35 mouse cellular contexts compared by ENCODE assay signal in genomic region chr5:65459454-65459853, GRCm38 (mm10). TPM values are rescaled to one million over a fixed set of nuclear protein-coding genes. Genes with fewer than 3 reads are reported as not detected.
DNase-seq lines count a peak whose midpoint lies in the region; ATAC-seq and TF ChIP-seq lines count a peak whose summit lies in the region.
"Had no signal": no experiment of that assay in that cellular context is flagged by ENCODE, and none has a peak within 500 bp of the region (broad histone marks: within the 10 kb centered on the region; RNA-seq: fewer than 3 reads in every experiment).

No protein-coding gene starts in this region.

- peak overlapping the region; percentile 89 for H3K27ac ChIP-seq in gastrocnemius, adult 2 months
- H3K27ac ChIP-seq in heart, embryonic 12.5 days (ENCODE audit: poor library complexity, severe bottlenecking): peak overlapping the region; percentile 70
- H3K27ac ChIP-seq in heart, embryonic 13.5 days (replicated peaks): peak overlapping the region; percentile 81
- peak overlapping the region; percentile 79 for H3K27ac ChIP-seq in heart, postnatal 0 days (ENCODE audit: low read depth)
- H3K27ac ChIP-seq in hindbrain, embryonic 12.5 days: no peak overlapping the region
- H3K27ac ChIP-seq: forebrain, embryonic 12.5 days; hindbrain, embryonic 15.5 days; limb, embryonic 13.5 days; midbrain, embryonic 12.5 days; neural tube, embryonic 13.5 days had no signal

- peaks cover 54% of the 10 kb centered on the region for H3K4me1 ChIP-seq in heart, embryonic 12.5 days (replicated peaks)
- H3K4me1 ChIP-seq in heart, embryonic 13.5 days: peaks cover 63% of the 10 kb centered on the region
- peaks cover 47% of the 10 kb centered on the region for H3K4me1 ChIP-seq in heart, postnatal 0 days (ENCODE audit: control insufficient read depth, insufficient read depth)
- no peaks in the 10 kb centered on the region for H3K4me1 ChIP-seq in hindbrain, embryonic 12.5 days
- H3K4me1 ChIP-seq: forebrain, embryonic 12.5 days; hindbrain, embryonic 15.5 days; midbrain, embryonic 12.5 days; neural tube, embryonic 13.5 days had no signal

- TF ChIP-seq EP300 in heart, postnatal 0 days (IDR thresholded peaks at IDR 0.05; ENCODE audit: low read depth): peak; percentile 49; the same call in 1 of the 2 replicates

- peaks cover 13% of the 10 kb centered on the region for H3K36me3 ChIP-seq in heart, embryonic 12.5 days
- peaks cover 28% of the 10 kb centered on the region for H3K36me3 ChIP-seq in heart, embryonic 13.5 days
- H3K36me3 ChIP-seq in heart, postnatal 0 days (replicated peaks; ENCODE audit: control insufficient read depth, insufficient read depth, low read length): peaks cover 7% of the 10 kb centered on the region; the same call in 1 of the 2 replicates
- H3K36me3 ChIP-seq in hindbrain, embryonic 12.5 days: peaks cover 24% of the 10 kb centered on the region
- H3K36me3 ChIP-seq: forebrain, embryonic 12.5 days; midbrain, embryonic 12.5 days had no signal

- intact Hi-C loops in gastrocnemius, adult 2 months (cut with DNase I): no loop called here
- intact Hi-C loops in gastrocnemius, postnatal 14 days (cut with DNase I; ENCODE audit: low total_unique reads): no loop called here
- intact Hi-C loops in heart, postnatal 36 days (cut with DNase I): loop anchor here (5.0 kb wide), 1 partner anchor 33 kb away; the partner anchor contains the start of gene Gm43552

- no peak for ATAC-seq in heart, embryonic 12.5 days (ENCODE audit: insufficient number of reproducible peaks, low FRiP score)
- no peak for ATAC-seq in heart, embryonic 13.5 days (ENCODE audit: extremely low read depth, insufficient number of reproducible peaks, low FRiP score, low TSS enrichment)
- ATAC-seq in heart, postnatal 0 days (ENCODE audit: insufficient read depth, low read depth): peak; percentile 74
- ATAC-seq in hindbrain, embryonic 12.5 days (ENCODE audit: low FRiP score): no peak
- ATAC-seq: inflammation-experienced regulatory T-cells, adult 6 months; lung, postnatal 0 days had no signal

- DNase-seq in gastrocnemius, adult 2 months: no peak
- no peak for DNase-seq in gastrocnemius, postnatal 14 days
- DNase-seq in heart, postnatal 36 days: no peak
- peak; percentile 87 for DNase-seq in heart, postnatal 0 days (ENCODE audit: low spot score)
- DNase-seq in layer of hippocampus, adult 18-20 months (ENCODE audit: low spot score in 2 of 2): no peak
- DNase-seq: adrenal gland, postnatal 14 days; cerebellum, adult 11-12 months; cerebellum, postnatal 14 days; kidney, adult 2 months; kidney, postnatal 36 days; lung, postnatal 4 days; right cerebral cortex, postnatal 25 days; thymus, adult 2 months; thymus, postnatal 4 days had no signal

- WGBS in heart, embryonic 12.5 days: 52% methylated on average over 3 of the region's 3 CpGs
- WGBS in heart, embryonic 13.5 days: 48% methylated on average over 3 of the region's 3 CpGs
- WGBS in heart, postnatal 0 days: 56% methylated on average over 3 of the region's 3 CpGs
- WGBS in hindbrain, embryonic 12.5 days: 99% methylated on average over 3 of the region's 3 CpGs

- no peak for TF ChIP-seq CTCF in gastrocnemius, adult 2 months (IDR thresholded peaks at IDR 0.05)
- no peak for TF ChIP-seq CTCF in heart, postnatal 0 days (IDR thresholded peaks at IDR 0.05; ENCODE audit: low read depth)

- peak overlapping the region; percentile 42 for H3K4me3 ChIP-seq in gastrocnemius, adult 2 months
- no peak overlapping the region for H3K4me3 ChIP-seq in heart, embryonic 12.5 days
- H3K4me3 ChIP-seq in heart, embryonic 13.5 days: no peak overlapping the region
- H3K4me3 ChIP-seq in heart, postnatal 0 days (ENCODE audit: low read depth, low read length): no peak overlapping the region
- H3K4me3 ChIP-seq in hindbrain, embryonic 12.5 days: no peak overlapping the region
- H3K4me3 ChIP-seq: erythroblast, embryonic 14.5 days; forebrain, embryonic 12.5 days; hindbrain, embryonic 15.5 days; limb, embryonic 13.5 days; megakaryocyte, embryonic 14.5 days; midbrain, embryonic 12.5 days; neural tube, embryonic 13.5 days had no signal

- no peak overlapping the region for H3K9ac ChIP-seq in heart, embryonic 12.5 days
- H3K9ac ChIP-seq in heart, embryonic 13.5 days: peak overlapping the region; percentile 21; the same call in 1 of the 2 replicates
- H3K9ac ChIP-seq in heart, postnatal 0 days (replicated peaks; ENCODE audit: low read depth, low read length): no peak overlapping the region
- H3K9ac ChIP-seq in hindbrain, embryonic 12.5 days: no peak overlapping the region
- H3K9ac ChIP-seq: forebrain, embryonic 12.5 days; hindbrain, embryonic 15.5 days; limb, embryonic 13.5 days; midbrain, embryonic 12.5 days; neural tube, embryonic 13.5 days had no signal

- H3K9me3 ChIP-seq in heart, embryonic 12.5 days (replicated peaks): no peaks in the 10 kb centered on the region
- no peaks in the 10 kb centered on the region for H3K9me3 ChIP-seq in heart, embryonic 13.5 days
- H3K9me3 ChIP-seq in heart, postnatal 0 days (replicated peaks; ENCODE audit: control insufficient read depth, low read length): no peaks in the 10 kb centered on the region
- no peaks in the 10 kb centered on the region for H3K9me3 ChIP-seq in hindbrain, embryonic 12.5 days (replicated peaks)
- H3K9me3 ChIP-seq: forebrain, embryonic 12.5 days; hindbrain, embryonic 15.5 days; limb, embryonic 13.5 days; megakaryocyte, embryonic 14.5 days; midbrain, embryonic 12.5 days; neural tube, embryonic 13.5 days had no signal

- H3K4me2 ChIP-seq in heart, embryonic 12.5 days: no peak overlapping the region
- peak overlapping the region; percentile 31 for H3K4me2 ChIP-seq in heart, embryonic 13.5 days
- H3K4me2 ChIP-seq in heart, postnatal 0 days (ENCODE audit: low read depth, low read length): 0 out of 2 replicates have a peak overlapping the region, but pooled peaks have one; percentile 15
- H3K4me2 ChIP-seq in hindbrain, embryonic 12.5 days (replicated peaks): no peak overlapping the region
- H3K4me2 ChIP-seq: forebrain, embryonic 12.5 days; hindbrain, embryonic 15.5 days; limb, embryonic 13.5 days; liver, embryonic 11.5 days; midbrain, embryonic 12.5 days; neural tube, embryonic 13.5 days had no signal

- H3K27me3 ChIP-seq in heart, embryonic 12.5 days (replicated peaks): no peaks in the 10 kb centered on the region
- no peaks in the 10 kb centered on the region for H3K27me3 ChIP-seq in heart, embryonic 13.5 days (replicated peaks)
- no peaks in the 10 kb centered on the region for H3K27me3 ChIP-seq in heart, postnatal 0 days (ENCODE audit: control insufficient read depth, insufficient read depth, low read length)
- H3K27me3 ChIP-seq in hindbrain, embryonic 12.5 days: no peaks in the 10 kb centered on the region
- H3K27me3 ChIP-seq: forebrain, embryonic 12.5 days; hindbrain, embryonic 15.5 days; limb, embryonic 13.5 days; megakaryocyte, embryonic 14.5 days; midbrain, embryonic 12.5 days; neural tube, embryonic 13.5 days had no signal

RNA-seq across cellular contexts. Expression of gene Ugdh, which starts 23.7 kb away (rescaled TPM):
- 10 to 100 TPM in 1 of 2 experiments, 1 to 10 TPM in 1; 5.8 to 12.0 TPM for total RNA-seq in gastrocnemius, adult 2 months (2021)
- 10 to 100 TPM; 12.0 to 14.4 TPM for total RNA-seq in gastrocnemius, postnatal 14 days (2021)
- 93.5 and 94.4 TPM in 2 replicates for polyA plus RNA-seq in heart, embryonic 12.5 days (2016; fragmentation: Nextera tagmentation; extraction: Ambion mirVana)
- 10 to 100 TPM; 15.0 to 15.2 TPM for total RNA-seq in heart, postnatal 36 days (2021)
- polyA plus RNA-seq in heart, embryonic 13.5 days (2015; fragmentation: Nextera tagmentation; extraction: Ambion mirVana): 62.6 and 64.7 TPM in 2 replicates
- 16.3 and 21.0 TPM in 2 replicates for total RNA-seq in heart, postnatal 0 days (2014; rRNA removed; ENCODE audit: low replicate concordance)
- 24.6 and 27.1 TPM in 2 replicates for polyA plus RNA-seq in heart, postnatal 0 days (2015; fragmentation: Nextera tagmentation; extraction: Ambion mirVana)
- polyA plus RNA-seq in hindbrain, embryonic 12.5 days (2016; fragmentation: Nextera tagmentation; extraction: Ambion mirVana): 93.6 and 97.0 TPM in 2 replicates
- total RNA-seq in layer of hippocampus, adult 18-20 months (2021): 10 to 100 TPM; 30.1 to 33.5 TPM

RNA-seq across cellular contexts. Expression of gene Gm43552, which starts 33.2 kb away (rescaled TPM):
- not detected for total RNA-seq in gastrocnemius, adult 2 months (2021)
- total RNA-seq in gastrocnemius, postnatal 14 days (2021): 1 to 10 TPM in 1 of 2 experiments, not detected in 1; 3.1 TPM
- not detected in 2 replicates for polyA plus RNA-seq in heart, embryonic 12.5 days (2016; fragmentation: Nextera tagmentation; extraction: Ambion mirVana)
- 1 to 10 TPM in 1 of 2 experiments, not detected in 1; 2.1 TPM for total RNA-seq in heart, postnatal 36 days (2021)
- 1.9 TPM in 1 of 2 replicates, not detected in the other for polyA plus RNA-seq in heart, embryonic 13.5 days (2015; fragmentation: Nextera tagmentation; extraction: Ambion mirVana)
- total RNA-seq in heart, postnatal 0 days (2014; rRNA removed; ENCODE audit: low replicate concordance): not detected in 2 replicates
- polyA plus RNA-seq in heart, postnatal 0 days (2015; fragmentation: Nextera tagmentation; extraction: Ambion mirVana): not detected in 2 replicates
- polyA plus RNA-seq in hindbrain, embryonic 12.5 days (2016; fragmentation: Nextera tagmentation; extraction: Ambion mirVana): not detected in 2 replicates
- not detected for total RNA-seq in layer of hippocampus, adult 18-20 months (2021)
- total RNA-seq: adrenal gland, postnatal 14 days; hematopoietic stem cell, adult 5-6 weeks; left cerebral cortex, postnatal 36 days; MEL had no signal
- polyA plus RNA-seq: cortical plate, adult 2 months; embryonic facial prominence, embryonic 14.5 days; erythroblast, embryonic 14.5 days; forebrain, embryonic 12.5 days; hindbrain, embryonic 15.5 days; inflammation-experienced regulatory T-cells, adult 6 months; kidney, adult 2 months; kidney, embryonic 16.5 days; limb, embryonic 13.5 days; liver, embryonic 11.5 days; liver, embryonic 16.5 days; lung, postnatal 0 days; midbrain, embryonic 12.5 days; neural tube, embryonic 13.5 days; spleen, adult 2 months; thymus, adult 2 months had no signal

Comparison
In these comparisons a context has a peak if more than half of its experiments do, and no peak if none do; other contexts are left out.
1. H3K4me2 ChIP-seq: peak in heart, embryonic 13.5 days (single experiment) and heart, postnatal 0 days (single experiment); none in heart, embryonic 12.5 days (single experiment) and hindbrain, embryonic 12.5 days (single experiment).